Mouse (Mus musculus) cortical plate, adult 2 months (tissue): ENCODE measurements around the gene Gstm1. TPM values are rescaled to one million over a fixed set of nuclear protein-coding genes. Genes with fewer than 3 reads are reported as not detected.
"Not testable (repeated sequence)": the region's sequence is repeated elsewhere in the genome, so short reads cannot be mapped to it uniquely, and the experiment has no call there.

ENCODE experiments used
- H3K27ac ChIP-seq: fragments of 200-500 bp; 2 replicates; pipeline ENCODE4 v1.5.1; 2012; ENCODE audit warnings: low read length, control low read depth, inconsistent platforms; ENCODE audit not compliant: insufficient read depth
- H3K4me1 ChIP-seq: fragments of 200-500 bp; 2 replicates; pipeline ENCODE4 v1.6.1; 2011; ENCODE audit warnings: low read length; ENCODE audit not compliant: control insufficient read depth, insufficient read depth
- H3K4me3 ChIP-seq: fragments of 200-500 bp; 2 replicates; pipeline ENCODE4 v1.5.1; 2011; ENCODE audit warnings: mild to moderate bottlenecking, low read length, control low read depth; ENCODE audit not compliant: insufficient read depth
- CTCF ChIP-seq: fragments of 200-500 bp; IDR thresholded peaks from 2 replicates; pipeline ENCODE4 v1.5.1; 2011; ENCODE audit warnings: mild to moderate bottlenecking, control low read depth, low read length; ENCODE audit not compliant: insufficient read depth; ENCODE audit errors: extremely low read depth
- POLR2A ChIP-seq: fragments of 200-500 bp; IDR thresholded peaks from 2 replicates; pipeline ENCODE4 v1.6.1; 2011; ENCODE audit warnings: mild to moderate bottlenecking, low read length, control low read depth; ENCODE audit not compliant: insufficient read depth; ENCODE audit errors: extremely low read depth
- polyA plus RNA-seq: library from polyadenylated mRNA; depleted of rRNA; stranded (reverse); fragments of >200 nt; gene quantifications from 2 replicates; pipeline ENCODE4 v1.2.3, GENCODE M21; 2012; rRNA removed

Gstm1 gene
- polyA plus RNA-seq, 1 experiment: 510 TPM

- TF ChIP-seq CTCF: no peak
- TF ChIP-seq POLR2A: no peak
- no peak overlapping the region for H3K27ac ChIP-seq
- H3K4me1 ChIP-seq: no peaks in the 10 kb centered on the region
- no peak overlapping the region for H3K4me3 ChIP-seq
Observed at GRCm38 (mm10) chr3:107972070-107972469, 45.7 kb downstream of the Gstm1 start.

DNA sequence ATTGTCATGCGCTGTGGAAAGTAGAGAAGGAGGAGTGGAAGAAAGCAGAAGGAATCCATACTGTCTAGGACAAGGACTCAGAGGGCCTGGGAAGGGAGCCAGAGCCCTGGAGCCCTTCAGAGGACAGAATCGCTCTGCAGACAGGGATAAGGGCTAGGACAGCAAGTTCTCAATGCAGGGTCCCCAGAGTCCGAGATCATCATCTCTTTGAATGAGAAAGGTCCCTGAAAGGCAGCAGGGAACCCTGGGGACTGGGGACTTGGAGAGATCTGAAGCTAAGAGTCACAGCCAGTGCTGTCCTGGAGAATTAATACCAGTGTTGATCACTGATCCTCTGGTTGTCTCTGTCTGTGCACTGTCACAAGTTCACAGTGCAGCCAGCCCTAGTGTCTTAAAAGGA, 46.7 kb downstream of the Gstm1 start:
- not testable (repeated sequence) for H3K4me3 ChIP-seq, H3K27ac ChIP-seq, H3K4me1 ChIP-seq

DNA sequence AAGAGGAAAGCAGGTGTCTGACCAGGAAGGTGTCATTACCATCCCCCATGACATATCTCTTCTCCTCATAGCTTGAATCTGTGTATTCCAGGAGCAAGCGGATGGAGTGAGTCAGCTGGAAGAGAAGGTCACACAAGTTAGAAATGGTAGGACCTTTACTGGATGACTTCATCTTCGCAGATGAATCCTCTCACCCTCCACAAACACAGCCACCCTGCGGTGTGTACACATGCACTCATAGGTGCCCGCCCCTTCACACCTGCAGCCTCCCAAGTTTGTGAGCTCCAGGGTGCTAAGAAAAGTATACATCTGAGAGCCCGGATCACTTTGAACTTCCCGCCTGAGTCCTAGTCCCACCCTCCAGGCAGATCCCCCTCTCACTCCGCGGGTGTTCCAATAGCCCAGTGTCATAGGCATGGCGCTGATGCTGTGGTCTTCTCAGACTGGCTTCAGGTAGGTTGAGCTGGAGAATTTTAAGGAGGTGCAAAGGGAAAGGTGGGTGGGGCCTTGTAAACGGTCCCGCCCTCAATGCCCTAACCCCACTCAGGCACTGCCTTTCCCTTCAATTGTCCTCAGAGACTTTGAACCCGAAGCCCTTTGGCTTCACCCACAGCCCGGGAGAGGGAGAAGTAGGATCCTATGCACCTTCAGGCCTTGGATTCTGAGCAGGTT, 48.9 kb downstream of the Gstm1 start, which contains the start of gene Gstm3:
Gstm3 (minus strand) TSS at position 560 of the 672 bp plus-strand sequence.
- H3K27ac ChIP-seq: no peak within 1 kb of the TSS
- no peak for TF ChIP-seq POLR2A
- TF ChIP-seq CTCF: no peak
- no peaks in the 10 kb centered on the region for H3K4me1 ChIP-seq
- H3K4me3 ChIP-seq: no peak within 1 kb of the TSS

DNA sequence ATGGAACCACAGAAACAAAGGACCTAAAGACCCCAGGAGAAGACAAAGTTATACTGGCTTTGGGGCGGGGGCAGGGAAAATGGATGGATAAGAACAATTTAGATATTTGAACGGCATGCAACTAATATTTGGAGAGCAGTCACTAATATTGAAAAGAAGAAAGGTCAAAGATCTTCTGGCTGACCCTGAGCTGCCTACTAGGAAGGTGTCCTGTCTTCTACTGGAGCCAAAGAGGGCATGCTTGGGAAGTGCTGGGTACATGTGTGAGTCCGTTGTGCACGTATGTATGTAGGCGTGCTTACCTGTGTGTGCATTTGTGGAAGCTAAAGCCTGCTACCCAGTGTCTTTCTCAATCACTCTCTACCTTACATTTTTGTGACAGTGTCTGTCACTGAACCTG, 51.1 kb downstream of the Gstm1 start:
- Histone ChIP-seq H3K27ac (no peak overlapping the region), H3K4me3 (no peak overlapping the region), H3K4me1 (no peaks in the 10 kb centered on the region)
- TF ChIP-seq POLR2A: no peak
- no peak for TF ChIP-seq CTCF

DNA sequence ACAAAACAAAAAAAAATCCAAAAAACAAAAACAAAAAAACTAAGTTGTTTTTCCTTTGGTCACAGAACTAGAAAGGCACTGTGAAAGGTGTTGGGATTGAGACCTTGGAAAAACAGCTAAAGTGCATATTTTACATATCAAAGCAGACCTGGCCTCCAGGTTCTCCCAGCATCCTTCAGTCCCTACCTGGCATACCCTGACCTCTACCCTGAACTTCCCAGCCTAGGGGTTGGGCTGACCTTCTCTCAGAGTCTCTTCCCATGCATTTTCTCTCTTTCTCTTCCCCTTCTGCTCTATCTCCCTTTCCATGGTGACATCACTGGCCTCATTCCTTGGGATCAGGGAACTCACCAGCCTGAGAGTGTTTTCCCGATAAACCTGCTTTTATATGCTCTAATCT, 52.2 kb downstream of the Gstm1 start:
- Histone ChIP-seq H3K4me1 (no peaks in the 10 kb centered on the region), H3K27ac (no peak overlapping the region), H3K4me3 (no peak overlapping the region)
- no peak for TF ChIP-seq CTCF
- no peak for TF ChIP-seq POLR2A

GRCm38 (mm10) chr3:107964656-107965308, 53.0 kb downstream of the Gstm1 start:
- Histone ChIP-seq H3K4me3 (no peak overlapping the region), H3K4me1 (no peaks in the 10 kb centered on the region), H3K27ac (no peak overlapping the region)
- no peak for TF ChIP-seq CTCF
- TF ChIP-seq POLR2A: no peak

- no peaks in the 10 kb centered on the region for H3K4me1 ChIP-seq
- TF ChIP-seq POLR2A (no peak), CTCF (no peak)
- H3K4me3 ChIP-seq: no peak overlapping the region
- no peak overlapping the region for H3K27ac ChIP-seq
Observed at GRCm38 (mm10) chr3:107964026-107964425, 53.7 kb downstream of the Gstm1 start.

Other genes with a start within 250 kb of the Gstm1 start
- gene Eps8l3, start 140.7 kb downstream of the Gstm1 start, polyA plus RNA-seq: not detected in 2 replicates
- gene Gstm5, start 122.2 kb downstream of the Gstm1 start, polyA plus RNA-seq: 504 and 512 TPM in 2 replicates
- gene Gstm7, start 86.2 kb downstream of the Gstm1 start, polyA plus RNA-seq: 32.5 and 37.0 TPM in 2 replicates
- gene Gstm6, start 74.2 kb downstream of the Gstm1 start, polyA plus RNA-seq: 5.4 and 6.4 TPM in 2 replicates
- 0.08 TPM in 1 of 2 replicates, not detected in the other for gene Gstm3, start 48.7 kb downstream of the Gstm1 start, polyA plus RNA-seq
- 5.3 and 5.6 TPM in 2 replicates for gene Gstm2, start 31.5 kb downstream of the Gstm1 start, polyA plus RNA-seq
- gene Gstm4, start 26.9 kb upstream of the Gstm1 start, polyA plus RNA-seq: 16.1 and 16.8 TPM in 2 replicates
- gene Ampd2, start 68.7 kb upstream of the Gstm1 start, polyA plus RNA-seq: 76.3 and 76.8 TPM in 2 replicates
- gene Gnat2, start 74.8 kb upstream of the Gstm1 start, polyA plus RNA-seq: 0.15 TPM in 1 of 2 replicates, not detected in the other
- 24.9 and 27.0 TPM in 2 replicates for gene Gnai3, start 128.2 kb upstream of the Gstm1 start, polyA plus RNA-seq
- gene Gpr61, start 136.9 kb upstream of the Gstm1 start, polyA plus RNA-seq: 12.3 and 13.2 TPM in 2 replicates
- 43.7 and 49.2 TPM in 2 replicates for gene Amigo1, start 168.4 kb upstream of the Gstm1 start, polyA plus RNA-seq
- gene Cyb561d1, start 183.2 kb upstream of the Gstm1 start, polyA plus RNA-seq: 15.0 and 16.9 TPM in 2 replicates
- 36.5 and 43.0 TPM in 2 replicates for gene Atxn7l2, start 193.0 kb upstream of the Gstm1 start, polyA plus RNA-seq
- 2.1 and 2.7 TPM in 2 replicates for gene Sypl2, start 208.7 kb upstream of the Gstm1 start, polyA plus RNA-seq
- 114 and 121 TPM in 2 replicates for gene Psma5, start 239.0 kb upstream of the Gstm1 start, polyA plus RNA-seq